Mouse (Mus musculus): Measurements from ENCODE around the gene Cyp2f2. TPM values are rescaled to one million over a fixed set of nuclear protein-coding genes. Genes with fewer than 3 reads are reported as not detected.
A peak's percentile ranks its signal among the peaks of the same experiment; 100 is the strongest.

The Cyp2f2 gene
- polyA plus RNA-seq, 2 experiments: 0.11 TPM; not detected in 1

DNA sequence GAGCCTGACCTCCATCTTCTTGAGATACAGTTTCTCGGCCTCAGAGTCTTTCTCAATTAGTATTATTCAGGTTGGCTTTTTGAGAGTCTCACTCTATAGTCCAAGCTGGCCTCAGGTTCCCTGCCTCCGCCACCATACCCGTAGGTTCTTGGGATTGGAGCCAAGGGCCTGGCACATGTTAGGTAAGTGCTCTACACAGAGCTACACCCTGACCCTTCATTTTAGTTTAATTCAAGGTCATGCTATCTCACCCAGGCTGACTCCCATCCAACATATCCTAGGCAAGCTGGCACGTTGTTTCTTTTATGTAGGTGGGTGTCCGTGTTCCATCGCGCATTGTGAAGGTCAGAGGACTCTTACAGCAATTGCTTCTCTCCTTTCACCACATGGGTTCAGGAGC lies 55.2 kb downstream of the Cyp2f2 start:
- TF ChIP-seq POLR2A (IDR thresholded peaks at IDR 0.05; ENCODE audit: borderline replicate concordance, extremely low read depth, insufficient read depth, insufficient read length): no peak
- Histone ChIP-seq H3K4me2 (replicated peaks; ENCODE audit: low read depth, low read length, severe bottlenecking) (no peak overlapping the region), H3K27me3 (ENCODE audit: control insufficient read depth, insufficient read depth, low read length) (no peaks in the 10 kb centered on the region), H3K9ac (ENCODE audit: low read depth, low read length, severe bottlenecking) (no peak overlapping the region), H3K27ac (replicated peaks; ENCODE audit: low read depth, low read length) (no peak overlapping the region), H3K4me1 (ENCODE audit: control insufficient read depth, insufficient read depth, low read length) (peaks cover 13% of the 10 kb centered on the region), H3K9me3 (ENCODE audit: control insufficient read depth, low read length) (no peaks in the 10 kb centered on the region), H3K36me3 (ENCODE audit: control insufficient read depth, insufficient read depth, low read length) (peaks cover 47% of the 10 kb centered on the region), H3K4me3 (replicated peaks; ENCODE audit: low read length) (no peak overlapping the region)
- 96% methylated on average over 7 of the region's 7 CpGs for WGBS
- DNase-seq (ENCODE audit: low spot score) (no peak), ATAC-seq (ENCODE audit: low FRiP score, low read depth) (no peak)

DNA sequence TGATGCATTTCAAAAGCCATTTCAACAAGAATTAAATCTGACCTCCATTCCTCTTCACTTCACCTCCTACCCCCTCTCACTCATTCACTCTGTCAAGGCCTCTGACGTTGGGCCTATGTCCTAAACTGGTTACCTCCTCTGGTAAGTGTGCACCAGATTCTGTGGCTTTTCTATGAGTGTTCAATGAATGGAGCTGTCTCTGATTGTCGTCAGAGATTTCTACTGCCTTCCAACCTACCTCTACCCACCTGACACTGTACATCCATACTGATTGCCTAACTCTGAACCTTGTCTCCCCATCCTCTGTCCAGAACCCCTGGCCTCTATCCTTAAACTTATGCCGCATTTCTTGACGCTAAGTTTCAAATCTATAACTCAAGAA lies 58.2 kb downstream of the Cyp2f2 start:
- 21% methylated on average over 4 of the region's 4 CpGs for WGBS
- H3K27ac ChIP-seq (replicated peaks; ENCODE audit: low read depth, low read length): peak overlapping the region; percentile 90
- no peak for ATAC-seq (ENCODE audit: low FRiP score, low read depth)

DNA sequence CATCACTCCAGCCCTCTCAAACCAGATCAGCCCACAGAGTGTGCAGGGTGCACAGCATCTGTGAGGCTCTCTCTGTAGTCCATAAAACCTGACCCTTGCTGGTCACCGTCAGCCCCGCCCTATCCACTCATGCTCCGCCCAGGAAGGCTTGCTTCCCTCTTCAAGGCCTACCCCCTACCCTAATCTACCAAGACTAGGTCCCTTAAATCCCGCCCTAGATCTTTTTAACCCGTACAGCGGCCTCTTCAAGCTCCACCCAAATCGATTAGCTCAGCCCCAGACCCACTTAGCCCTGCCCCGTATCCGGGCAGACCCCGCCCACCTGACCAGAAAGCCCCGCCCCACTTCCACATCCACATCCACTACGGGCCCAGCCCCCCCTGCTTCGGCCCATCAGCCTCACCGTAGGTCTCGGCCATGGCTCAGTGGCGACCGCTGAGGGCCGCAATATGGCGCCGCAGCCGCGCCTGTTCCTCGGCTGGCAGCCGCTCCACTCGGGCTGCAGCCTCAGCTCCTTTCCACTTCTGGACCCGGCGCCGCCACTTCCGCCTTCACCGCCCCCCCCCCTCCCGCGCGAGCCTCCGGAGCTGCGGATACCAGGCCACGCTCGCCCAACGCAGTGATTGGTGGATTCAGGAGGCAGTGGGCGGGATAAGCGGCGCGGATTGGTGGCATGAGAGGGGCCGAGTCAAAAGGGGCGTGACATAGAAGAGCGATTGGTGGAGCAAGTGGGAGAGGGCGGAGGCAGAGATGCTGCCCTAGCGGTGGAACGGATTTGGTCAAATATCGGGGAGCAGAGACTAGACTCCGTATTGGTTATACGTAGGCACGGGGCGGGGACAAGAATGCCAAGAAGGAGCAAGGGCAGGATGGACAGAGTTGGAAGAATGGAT lies 58.9 kb downstream of the Cyp2f2 start, which contains the start of gene Rab4b:
Gene Rab4b (minus strand): TSS at position 573 of the 893 bp plus-strand sequence.
- H3K9ac ChIP-seq (ENCODE audit: low read depth, low read length, severe bottlenecking): peak within 1 kb of the TSS; percentile 56
- peaks cover 14% of the 10 kb centered on the region for H3K4me1 ChIP-seq (ENCODE audit: control insufficient read depth, insufficient read depth, low read length)
- ATAC-seq (ENCODE audit: low FRiP score, low read depth) (peak; percentile 97), DNase-seq (ENCODE audit: low spot score) (peak; percentile 99)
- H3K9me3 ChIP-seq (ENCODE audit: control insufficient read depth, low read length): no peaks in the 10 kb centered on the region
- H3K4me2 ChIP-seq (replicated peaks; ENCODE audit: low read depth, low read length, severe bottlenecking): peak within 1 kb of the TSS; percentile 58
- H3K27me3 ChIP-seq (ENCODE audit: control insufficient read depth, insufficient read depth, low read length): no peaks in the 10 kb centered on the region
- 0% methylated on average over 52 of the region's 53 CpGs for WGBS
- H3K36me3 ChIP-seq (ENCODE audit: control insufficient read depth, insufficient read depth, low read length): peaks cover 13% of the 10 kb centered on the region; the same call in 1 of the 2 replicates
- H3K4me3 ChIP-seq (replicated peaks; ENCODE audit: low read length): peak within 1 kb of the TSS; percentile 63
- no peak for TF ChIP-seq POLR2A (IDR thresholded peaks at IDR 0.05; ENCODE audit: borderline replicate concordance, extremely low read depth, insufficient read depth, insufficient read length)
- peak within 1 kb of the TSS; percentile 90 for H3K27ac ChIP-seq (replicated peaks; ENCODE audit: low read depth, low read length)

More for the DNA sequence above, 58.2 kb downstream of the Cyp2f2 start:
- Histone ChIP-seq H3K4me2 (replicated peaks; ENCODE audit: low read depth, low read length, severe bottlenecking) (peak overlapping the region; percentile 58), H3K36me3 (ENCODE audit: control insufficient read depth, insufficient read depth, low read length) (peaks cover 17% of the 10 kb centered on the region), H3K9ac (ENCODE audit: low read depth, low read length, severe bottlenecking) (peak overlapping the region; percentile 56), H3K27me3 (ENCODE audit: control insufficient read depth, insufficient read depth, low read length) (no peaks in the 10 kb centered on the region), H3K4me3 (replicated peaks; ENCODE audit: low read length) (peak overlapping the region; percentile 63), H3K4me1 (ENCODE audit: control insufficient read depth, insufficient read depth, low read length) (peaks cover 14% of the 10 kb centered on the region), H3K9me3 (ENCODE audit: control insufficient read depth, low read length) (no peaks in the 10 kb centered on the region)
- no peak for TF ChIP-seq POLR2A (IDR thresholded peaks at IDR 0.05; ENCODE audit: borderline replicate concordance, extremely low read depth, insufficient read depth, insufficient read length)
- DNase-seq (ENCODE audit: low spot score): no peak

DNA sequence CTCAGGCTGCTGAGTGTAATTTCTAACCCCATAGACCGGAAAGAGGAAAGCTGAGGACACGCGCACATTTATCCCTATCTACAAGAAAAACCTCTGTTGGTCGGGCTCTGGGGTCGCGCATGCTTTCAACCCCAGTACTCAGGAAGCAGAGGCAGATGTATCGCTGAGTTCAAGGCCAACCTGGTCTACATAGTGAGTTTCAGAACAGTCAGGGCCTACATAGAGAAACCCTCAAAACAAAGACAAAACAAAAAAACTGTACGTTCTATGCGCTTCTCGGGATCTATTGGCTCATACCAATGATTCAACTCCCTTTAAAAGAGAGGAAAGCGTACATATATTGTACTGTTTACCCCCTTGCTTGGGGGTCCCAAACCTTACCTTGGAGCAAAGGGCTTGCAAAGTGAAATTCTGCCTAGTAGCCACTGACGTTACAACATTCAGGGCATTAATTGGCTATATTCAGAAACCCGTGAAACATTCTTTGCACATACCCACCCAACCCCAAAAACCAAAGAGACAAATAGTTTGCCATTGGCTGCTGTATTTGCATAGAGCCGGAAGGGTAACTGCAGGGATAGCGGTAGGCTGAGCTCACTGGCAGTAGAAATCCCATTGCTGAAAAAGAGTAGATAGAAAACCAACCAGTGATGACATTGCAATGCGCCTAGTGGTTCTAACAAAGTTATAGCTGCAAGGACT lies 59.7 kb downstream of the Cyp2f2 start:
- DNase-seq (ENCODE audit: low spot score): no peak
- TF ChIP-seq POLR2A (IDR thresholded peaks at IDR 0.05; ENCODE audit: borderline replicate concordance, extremely low read depth, insufficient read depth, insufficient read length): no peak
- ATAC-seq (ENCODE audit: low FRiP score, low read depth): no peak
- peaks cover 12% of the 10 kb centered on the region for H3K36me3 ChIP-seq (ENCODE audit: control insufficient read depth, insufficient read depth, low read length)
- 42% methylated on average over 16 of the region's 16 CpGs for WGBS
- H3K9ac ChIP-seq (ENCODE audit: low read depth, low read length, severe bottlenecking): peak overlapping the region; percentile 52
- no peaks in the 10 kb centered on the region for H3K27me3 ChIP-seq (ENCODE audit: control insufficient read depth, insufficient read depth, low read length)
- H3K4me3 ChIP-seq (replicated peaks; ENCODE audit: low read length): peak overlapping the region; percentile 63
- H3K4me2 ChIP-seq (replicated peaks; ENCODE audit: low read depth, low read length, severe bottlenecking): peak overlapping the region; percentile 56
- H3K4me1 ChIP-seq (ENCODE audit: control insufficient read depth, insufficient read depth, low read length): peaks cover 14% of the 10 kb centered on the region
- no peaks in the 10 kb centered on the region for H3K9me3 ChIP-seq (ENCODE audit: control insufficient read depth, low read length)
- peak overlapping the region; percentile 90 for H3K27ac ChIP-seq (replicated peaks; ENCODE audit: low read depth, low read length)

DNA sequence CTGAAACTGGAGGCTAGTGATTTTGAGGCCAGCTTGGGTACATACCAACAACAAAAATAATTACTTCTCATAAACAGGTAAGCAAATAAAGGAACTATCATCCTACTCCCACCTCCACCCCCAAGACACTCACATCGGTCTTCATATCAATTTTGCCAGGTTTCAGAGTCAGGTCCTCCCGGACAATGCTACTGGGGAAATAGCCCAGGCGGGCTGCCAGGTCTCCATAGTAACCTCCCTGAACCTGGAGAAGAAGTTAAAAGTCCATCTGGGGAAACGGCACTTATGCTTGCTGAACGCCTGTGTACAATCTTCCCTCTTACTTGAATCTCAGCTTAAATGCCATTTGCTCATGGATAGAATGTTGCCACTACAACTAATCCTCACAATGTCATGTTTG lies 60.3 kb downstream of the Cyp2f2 start:
- DNase-seq (ENCODE audit: low spot score) (peak; percentile 57), ATAC-seq (ENCODE audit: low FRiP score, low read depth) (no peak)
- 56% methylated on average over 5 of the region's 5 CpGs for WGBS
- H3K27ac ChIP-seq (replicated peaks; ENCODE audit: low read depth, low read length): peak overlapping the region; percentile 90
- H3K9me3 ChIP-seq (ENCODE audit: control insufficient read depth, low read length): no peaks in the 10 kb centered on the region
- no peaks in the 10 kb centered on the region for H3K27me3 ChIP-seq (ENCODE audit: control insufficient read depth, insufficient read depth, low read length)
- peak overlapping the region; percentile 56 for H3K4me2 ChIP-seq (replicated peaks; ENCODE audit: low read depth, low read length, severe bottlenecking)
- H3K4me3 ChIP-seq (replicated peaks; ENCODE audit: low read length): peak overlapping the region; percentile 63
- H3K9ac ChIP-seq (ENCODE audit: low read depth, low read length, severe bottlenecking): peak overlapping the region; percentile 52
- no peak for TF ChIP-seq POLR2A (IDR thresholded peaks at IDR 0.05; ENCODE audit: borderline replicate concordance, extremely low read depth, insufficient read depth, insufficient read length)
- peaks cover 18% of the 10 kb centered on the region for H3K36me3 ChIP-seq (ENCODE audit: control insufficient read depth, insufficient read depth, low read length)
- peaks cover 14% of the 10 kb centered on the region for H3K4me1 ChIP-seq (ENCODE audit: control insufficient read depth, insufficient read depth, low read length)
